Mouse (Mus musculus) forebrain, embryonic 14.5 days (tissue): ENCODE measurements at regions not wholly inside any gene's neighbourhood (a gene's known extent, or its start where the extent isn't known, plus 50 kb on each side); places are given as distances from the start of the nearest gene placed in this dataset.
A peak's percentile ranks its signal among the peaks of the same experiment; 100 is the strongest.

Experiments used
- ATAC-seq: fragments of 200-750 bp; cut with Nextera tagmentation; 2 replicates; pipeline ENCODE4 v1.8.0; 2017; ENCODE audit warnings: mild to moderate bottlenecking, moderate library complexity
- DNase-seq: peaks from one replicate; pipeline ENCODE4 v3.0.0-alpha.2; 2015; ENCODE audit warnings: low spot score
- H3K27ac ChIP-seq: fragments of 300-500 bp; sonication (generic); 2 replicates; pipeline ENCODE4 v1.5.1; 2014; ENCODE audit warnings: low read depth, mild to moderate bottlenecking, control low read depth, low read length, moderate library complexity
- H3K27me3 ChIP-seq: fragments of 300-500 bp; sonication (generic); replicated peaks from 2 replicates; pipeline ENCODE4 v1.6.1; 2014; ENCODE audit warnings: low read length, control low read depth, mixed read lengths; ENCODE audit not compliant: control insufficient read depth, insufficient read depth
- H3K36me3 ChIP-seq: fragments of 300-500 bp; sonication (generic); 2 replicates; pipeline ENCODE4 v1.6.1; 2014; ENCODE audit warnings: low read length, control low read depth; ENCODE audit not compliant: control insufficient read depth, insufficient read depth
- H3K4me1 ChIP-seq: fragments of 300-500 bp; sonication (generic); 2 replicates; pipeline ENCODE4 v1.6.1; 2014; ENCODE audit warnings: antibody characterized with exemption, low read length, control low read depth; ENCODE audit not compliant: control insufficient read depth, insufficient read depth
- H3K4me2 ChIP-seq: fragments of 300-500 bp; sonication (generic); 2 replicates; pipeline ENCODE4 v1.6.1; 2014; ENCODE audit warnings: mild to moderate bottlenecking, control low read depth, low read length
- H3K4me3 ChIP-seq: fragments of 300-500 bp; sonication (generic); 2 replicates; pipeline ENCODE4 v1.5.1; 2014; ENCODE audit warnings: low read depth, low read length, control low read depth
- H3K9ac ChIP-seq: fragments of 300-500 bp; sonication (generic); 2 replicates; pipeline ENCODE4 v1.6.1; 2014; ENCODE audit warnings: mild to moderate bottlenecking, low read length, control low read depth, moderate library complexity
- H3K9me3 ChIP-seq: fragments of 300-500 bp; sonication (generic); replicated peaks from 2 replicates; pipeline ENCODE4 v1.6.1; 2016; ENCODE audit warnings: low read length, control low read depth, mixed read lengths; ENCODE audit not compliant: control insufficient read depth
- WGBS: fragments of 180-500 bp; shearing (Covaris S2); extraction: QIAGEN DNeasy Blood & Tissue Kit; methylation state at CpG from one replicate; pipeline ENCODE4 v1.1.7; 2014; 5-methylcytosine and 5-hydroxymethylcytosine counted together

DNA sequence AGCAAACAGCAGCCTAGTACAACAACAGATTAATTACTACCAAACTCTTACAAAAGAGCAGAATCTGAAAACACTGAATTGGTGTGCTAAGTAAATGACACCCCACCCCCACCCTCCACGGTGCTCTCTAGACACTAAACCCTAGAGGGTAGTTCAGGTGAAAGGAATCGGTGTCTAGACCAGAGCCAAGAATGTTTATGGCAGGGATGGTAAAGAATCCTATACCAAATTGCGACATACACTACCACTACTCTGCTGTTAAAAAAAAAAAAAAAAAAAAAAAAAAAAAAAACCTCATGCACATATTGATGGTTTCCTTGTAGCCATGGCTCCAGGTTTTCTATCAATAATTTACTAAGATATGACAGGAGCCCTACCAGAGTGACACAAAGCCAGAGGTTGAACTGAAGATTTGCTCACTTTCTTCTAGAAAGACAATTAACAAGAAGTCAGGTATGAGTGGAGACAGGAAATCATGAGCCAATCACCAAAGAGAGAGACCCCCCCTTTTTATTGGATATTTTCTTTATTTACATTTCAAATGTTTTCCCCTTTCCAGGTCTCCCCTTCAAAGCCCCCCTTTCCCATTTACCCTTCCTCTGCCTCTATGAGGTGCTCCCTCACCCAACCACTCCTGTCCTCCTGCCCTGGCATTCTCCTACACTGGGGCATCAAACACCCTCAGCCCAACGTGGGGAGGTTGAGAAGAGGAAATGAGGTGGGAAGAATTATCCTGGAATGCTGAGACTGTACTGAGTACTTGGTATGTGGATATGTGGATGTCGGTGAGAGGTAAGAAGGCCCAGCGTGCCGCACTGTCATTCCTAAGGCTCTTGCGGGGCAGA, 87.6 kb upstream of the Cerkl start:
- Histone ChIP-seq H3K9me3 (no peaks in the 10 kb centered on the region), H3K4me3 (no peak overlapping the region), H3K27me3 (no peaks in the 10 kb centered on the region), H3K4me2 (no peak overlapping the region), H3K36me3 (no peaks in the 10 kb centered on the region), H3K9ac (no peak overlapping the region), H3K4me1 (no peaks in the 10 kb centered on the region), H3K27ac (no peak overlapping the region)
- ATAC-seq, result no peak
- 87% methylated on average over 8 of the region's 8 CpGs for WGBS
- DNase-seq, result no peak

DNA sequence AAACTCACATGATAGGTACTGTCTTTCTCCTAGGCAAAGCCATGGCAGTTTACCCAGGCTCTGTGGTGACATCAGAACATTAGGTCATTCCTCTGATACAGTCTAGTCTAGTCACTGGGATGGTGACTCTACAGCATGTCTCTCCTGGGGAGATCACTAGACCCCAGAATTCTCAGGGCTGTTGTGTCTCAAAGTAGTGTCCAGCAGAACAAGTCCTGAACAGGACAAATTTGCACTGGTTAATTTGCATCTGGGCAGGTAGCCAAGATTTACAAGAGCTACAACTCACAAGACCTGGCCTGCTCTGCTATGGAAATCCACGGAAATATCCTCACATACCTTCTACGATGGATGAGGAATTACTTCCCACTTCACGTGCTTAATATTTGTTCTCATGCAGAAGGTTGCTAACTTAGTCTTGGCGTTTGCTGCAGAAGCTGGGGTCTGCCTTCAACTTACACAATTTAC, 88.2 kb upstream of the Cerkl start:
- H3K9me3 ChIP-seq, result no peaks in the 10 kb centered on the region
- H3K9ac ChIP-seq, result no peak overlapping the region
- H3K27ac ChIP-seq, result no peak overlapping the region
- WGBS, result 88% methylated on average over 4 of the region's 4 CpGs
- no peaks in the 10 kb centered on the region for H3K27me3 ChIP-seq
- no peaks in the 10 kb centered on the region for H3K4me1 ChIP-seq
- no peaks in the 10 kb centered on the region for H3K36me3 ChIP-seq
- H3K4me2 ChIP-seq, result no peak overlapping the region
- no peak for ATAC-seq
- no peak overlapping the region for H3K4me3 ChIP-seq
- no peak for DNase-seq

GRCm38 (mm10) chr2:79546206-79546605, 88.9 kb upstream of the Itprid2 start:
- no peaks in the 10 kb centered on the region for H3K4me1 ChIP-seq
- no peak overlapping the region for H3K4me3 ChIP-seq
- no peak overlapping the region for H3K4me2 ChIP-seq
- no peaks in the 10 kb centered on the region for H3K9me3 ChIP-seq
- DNase-seq (no peak), ATAC-seq (no peak)
- no peaks in the 10 kb centered on the region for H3K36me3 ChIP-seq
- no peak overlapping the region for H3K9ac ChIP-seq
- WGBS, result 89% methylated on average over 4 of the region's 4 CpGs
- no peaks in the 10 kb centered on the region for H3K27me3 ChIP-seq
- H3K27ac ChIP-seq, result no peak overlapping the region

DNA sequence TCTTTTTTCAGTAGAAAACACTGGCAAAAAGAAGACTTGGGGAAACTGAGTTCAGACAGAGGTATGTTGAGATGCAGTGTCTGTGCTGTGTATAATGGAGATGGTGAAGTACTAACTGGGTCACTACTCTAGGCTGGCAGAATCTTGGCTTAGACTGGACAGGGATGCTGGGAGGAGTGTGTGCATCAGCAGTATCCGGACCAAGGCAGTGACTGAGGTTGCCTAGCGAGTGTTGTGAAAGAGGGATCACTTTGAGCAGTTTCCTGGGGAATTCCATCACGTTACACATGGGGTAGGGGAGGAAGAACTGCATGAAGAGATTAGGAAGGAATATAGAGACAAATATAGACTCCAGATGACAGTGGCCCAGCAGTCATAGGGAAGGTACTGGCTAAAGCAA, 87.9 kb upstream of the Itprid2 start:
- H3K4me2 ChIP-seq, result no peak overlapping the region
- no peaks in the 10 kb centered on the region for H3K9me3 ChIP-seq
- no peaks in the 10 kb centered on the region for H3K27me3 ChIP-seq
- H3K4me1 ChIP-seq, result peaks cover 2% of the 10 kb centered on the region; the same call in 1 of the 2 replicates
- 79% methylated on average over 3 of the region's 3 CpGs for WGBS
- ATAC-seq (no peak), DNase-seq (no peak)
- H3K27ac ChIP-seq, result no peak overlapping the region
- no peak overlapping the region for H3K9ac ChIP-seq
- no peak overlapping the region for H3K4me3 ChIP-seq
- H3K36me3 ChIP-seq, result no peaks in the 10 kb centered on the region

DNA sequence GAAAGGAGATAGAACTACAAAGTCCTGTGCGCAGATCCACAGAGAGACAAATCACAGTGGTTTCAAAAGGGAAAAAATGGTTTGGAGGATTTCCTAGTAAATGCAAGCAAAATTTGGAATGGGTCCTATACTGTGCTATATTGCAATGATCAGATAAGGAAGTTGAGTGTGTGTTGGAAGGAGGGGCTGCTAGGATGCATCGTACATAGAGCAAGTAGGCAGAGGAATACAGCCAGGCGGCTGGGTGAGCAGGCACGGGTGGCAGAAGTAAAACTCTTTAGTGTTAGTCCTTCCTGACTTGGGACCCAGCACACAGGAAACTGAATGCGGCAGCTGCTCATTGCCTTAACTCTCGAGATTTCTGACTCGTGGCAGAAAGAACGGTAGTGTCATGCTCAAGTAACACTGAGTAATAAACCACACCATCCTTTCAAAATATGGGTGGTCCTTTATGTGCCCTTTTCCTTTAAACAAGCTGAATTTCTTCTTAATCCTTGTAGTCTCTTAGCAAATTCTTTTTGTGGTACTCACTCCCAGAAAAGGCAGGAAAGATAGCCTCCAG, 87.0 kb upstream of the Itprid2 start:
- ATAC-seq, result no peak

DNA sequence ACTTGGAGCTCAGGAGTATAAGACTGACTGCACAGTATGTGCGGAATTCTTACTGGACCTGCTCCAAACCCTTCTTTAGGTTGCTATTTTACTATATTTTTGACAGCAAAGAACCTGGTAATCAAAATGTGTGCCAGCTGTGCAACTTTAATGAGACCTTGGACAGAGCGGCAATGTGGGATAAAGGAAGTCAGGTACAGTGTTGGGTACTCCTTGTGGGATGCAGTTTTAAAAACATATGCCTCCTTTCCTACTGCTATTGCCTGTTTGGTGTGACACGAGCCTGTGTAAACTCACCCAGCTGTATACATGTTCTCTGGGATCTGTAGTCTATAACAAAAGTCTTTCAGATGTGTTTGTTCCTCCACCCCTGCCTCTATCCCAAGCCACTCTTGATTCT, 85.4 kb upstream of the Itprid2 start:
- no peak overlapping the region for H3K27ac ChIP-seq
- H3K4me2 ChIP-seq, result no peak overlapping the region
- ATAC-seq, result no peak
- H3K36me3 ChIP-seq, result no peaks in the 10 kb centered on the region
- no peaks in the 10 kb centered on the region for H3K27me3 ChIP-seq
- H3K4me1 ChIP-seq, result peaks cover 4% of the 10 kb centered on the region; the same call in 1 of the 2 replicates
- WGBS, result 86% methylated on average over 3 of the region's 3 CpGs
- H3K9ac ChIP-seq, result no peak overlapping the region
- DNase-seq, result no peak
- H3K9me3 ChIP-seq, result no peaks in the 10 kb centered on the region
- no peak overlapping the region for H3K4me3 ChIP-seq

More for the DNA sequence above, 87.0 kb upstream of the Itprid2 start:
- H3K36me3 ChIP-seq, result no peaks in the 10 kb centered on the region
- H3K9me3 ChIP-seq, result no peaks in the 10 kb centered on the region
- H3K9ac ChIP-seq, result no peak overlapping the region
- H3K27me3 ChIP-seq, result no peaks in the 10 kb centered on the region
- H3K4me1 ChIP-seq, result peaks cover 4% of the 10 kb centered on the region; the same call in 1 of the 2 replicates
- 85% methylated on average over 8 of the region's 8 CpGs for WGBS
- no peak overlapping the region for H3K27ac ChIP-seq
- DNase-seq, result no peak
- no peak overlapping the region for H3K4me2 ChIP-seq
- H3K4me3 ChIP-seq, result no peak overlapping the region

DNA sequence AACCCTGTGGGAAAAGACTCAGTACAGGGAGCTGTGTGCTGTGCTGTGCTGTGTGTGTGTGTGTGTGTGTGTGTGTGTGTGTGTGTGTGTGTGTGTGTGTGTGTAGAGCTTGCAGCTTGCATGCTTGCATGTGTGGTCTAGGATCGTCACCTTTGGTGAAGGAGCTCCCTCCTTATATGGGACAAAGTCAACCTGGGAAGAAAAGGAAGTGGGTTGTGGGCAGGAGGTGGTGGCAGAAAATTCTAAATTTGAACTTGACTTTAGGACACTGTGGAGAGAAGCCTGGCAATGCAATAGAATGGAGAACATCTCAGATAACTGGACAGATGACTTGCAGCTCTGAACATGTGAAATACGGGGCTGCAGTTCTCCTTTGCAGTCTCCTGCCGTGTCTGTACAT, 84.7 kb upstream of the Itprid2 start:
- Histone ChIP-seq H3K36me3 (no peaks in the 10 kb centered on the region), H3K9ac (no peak overlapping the region), H3K9me3 (no peaks in the 10 kb centered on the region), H3K4me2 (no peak overlapping the region), H3K4me1 (peaks cover 4% of the 10 kb centered on the region; the same call in 1 of the 2 replicates), H3K27me3 (no peaks in the 10 kb centered on the region), H3K27ac (no peak overlapping the region), H3K4me3 (no peak overlapping the region)
- 87% methylated on average over 3 of the region's 3 CpGs for WGBS
- ATAC-seq, result no peak
- no peak for DNase-seq

DNA sequence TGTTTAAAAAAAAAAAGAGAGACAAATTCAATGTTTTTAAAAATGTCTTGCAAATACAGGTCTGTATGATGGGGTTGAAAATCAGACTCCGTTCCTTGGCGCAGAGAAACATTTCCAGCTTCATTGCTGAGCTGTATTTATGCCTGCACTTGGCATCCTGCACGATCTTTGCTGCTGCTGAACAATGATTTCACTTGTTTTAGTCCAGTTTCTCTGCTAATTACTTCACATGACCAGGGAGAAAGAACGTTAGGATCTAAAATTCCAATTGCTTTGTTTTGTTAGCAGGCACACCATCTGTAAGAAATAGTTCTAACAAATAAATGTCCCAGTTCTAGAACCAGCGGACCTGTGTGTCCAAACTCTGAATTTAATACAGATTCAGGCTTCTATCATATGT, 82.7 kb upstream of the Itprid2 start:
- DNase-seq, result peak; percentile 51
- Histone ChIP-seq H3K4me3 (no peak overlapping the region), H3K9me3 (no peaks in the 10 kb centered on the region), H3K4me2 (no peak overlapping the region), H3K9ac (no peak overlapping the region), H3K36me3 (no peaks in the 10 kb centered on the region), H3K27me3 (no peaks in the 10 kb centered on the region), H3K4me1 (peaks cover 4% of the 10 kb centered on the region; the same call in 1 of the 2 replicates), H3K27ac (no peak overlapping the region)
- 44% methylated on average over 5 of the region's 5 CpGs for WGBS
- ATAC-seq, result no peak

DNA sequence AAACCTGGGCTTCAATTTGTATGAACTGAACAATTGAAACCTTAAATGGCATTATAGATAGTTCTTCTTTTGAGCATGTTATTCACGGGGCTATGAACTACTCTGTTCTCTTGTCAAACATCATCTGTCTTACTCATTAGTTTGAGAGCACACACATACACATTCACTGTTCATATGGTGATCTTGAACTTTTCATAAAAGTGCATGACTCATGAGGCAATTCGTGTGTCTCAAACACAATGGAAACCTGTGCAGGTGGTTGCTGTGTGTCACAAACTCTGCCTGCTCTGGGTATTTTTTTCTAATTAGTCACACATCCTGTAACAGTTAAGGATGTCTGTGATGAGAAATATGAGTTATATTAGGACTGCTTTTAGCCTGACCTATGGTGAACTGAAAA, 79.8 kb upstream of the Itprid2 start:
- no peak overlapping the region for H3K4me2 ChIP-seq
- H3K9ac ChIP-seq, result no peak overlapping the region
- ATAC-seq, result no peak
- H3K9me3 ChIP-seq, result no peaks in the 10 kb centered on the region
- no peak overlapping the region for H3K4me3 ChIP-seq
- no peaks in the 10 kb centered on the region for H3K27me3 ChIP-seq
- no peak overlapping the region for H3K27ac ChIP-seq
- no peaks in the 10 kb centered on the region for H3K36me3 ChIP-seq
- peaks cover 4% of the 10 kb centered on the region; the same call in 1 of the 2 replicates for H3K4me1 ChIP-seq
- WGBS, result 82% methylated on average over 2 of the region's 2 CpGs
- no peak for DNase-seq
